Mouse (Mus musculus) midbrain, embryonic 14.5 days (tissue): ENCODE data around the gene Phf5a. TPM values are rescaled to one million over a fixed set of nuclear protein-coding genes. Genes with fewer than 3 reads are reported as not detected.

ENCODE experiments used
- polyA plus RNA-seq: library from polyadenylated mRNA; unstranded; fragments of >200 nt; fragmentation: Nextera tagmentation; extraction: Ambion mirVana; gene quantifications from 2 replicates; pipeline ENCODE4 v1.2.1, GENCODE M21; 2014

The Phf5a gene
- polyA plus RNA-seq, 1 experiment from 2014 or later: 139 TPM

Other genes starting within 250 kb of the Phf5a start
- gene L3mbtl2, start 208.0 kb downstream of the Phf5a start, polyA plus RNA-seq: 25.4 and 29.0 TPM in 2 replicates
- gene Chadl, start 174.6 kb downstream of the Phf5a start, polyA plus RNA-seq: 25.2 and 34.8 TPM in 2 replicates
- gene Zc3h7b, start 126.9 kb downstream of the Phf5a start, polyA plus RNA-seq: 61.2 and 63.8 TPM in 2 replicates
- gene Rangap1, start 126.4 kb downstream of the Phf5a start, polyA plus RNA-seq: 118 and 119 TPM in 2 replicates
- gene Tef, start 69.5 kb downstream of the Phf5a start, polyA plus RNA-seq: 12.9 and 19.6 TPM in 2 replicates
- 11.7 and 14.4 TPM in 2 replicates for gene Tob2, start 13.1 kb downstream of the Phf5a start, polyA plus RNA-seq
- gene Aco2, start 398 bp upstream of the Phf5a start, polyA plus RNA-seq: 211 and 221 TPM in 2 replicates
- gene Polr3h, start 54.3 kb upstream of the Phf5a start, polyA plus RNA-seq: 67.7 and 74.2 TPM in 2 replicates
- gene Csdc2, start 64.8 kb upstream of the Phf5a start, polyA plus RNA-seq: 167 and 188 TPM in 2 replicates
- 67.1 and 94.5 TPM in 2 replicates for gene Pmm1, start 89.0 kb upstream of the Phf5a start, polyA plus RNA-seq
- gene 1700029P11Rik, start 108.6 kb upstream of the Phf5a start, polyA plus RNA-seq: not detected in 2 replicates
- gene Xrcc6, start 115.9 kb upstream of the Phf5a start, polyA plus RNA-seq: 28.3 and 36.9 TPM in 2 replicates
- 39.7 and 51.0 TPM in 2 replicates for gene Desi1, start 162.0 kb upstream of the Phf5a start, polyA plus RNA-seq
- 243 and 254 TPM in 2 replicates for gene Snu13, start 175.7 kb upstream of the Phf5a start, polyA plus RNA-seq
- gene 4930407I10Rik, start 187.2 kb upstream of the Phf5a start, polyA plus RNA-seq: 0.04 TPM in 1 of 2 replicates, not detected in the other
- gene Mei1, start 198.1 kb upstream of the Phf5a start, polyA plus RNA-seq: 0.07 TPM in 1 of 2 replicates, not detected in the other